Mouse (Mus musculus) liver, embryonic 11.5 days (tissue): ENCODE measurements around the gene Gm20929. TPM values are rescaled to one million over a fixed set of nuclear protein-coding genes. Genes with fewer than 3 reads are reported as not detected.
"Not testable (repeated sequence)": the region's sequence is repeated elsewhere in the genome, so short reads cannot be mapped to it uniquely, and the experiment has no call there.

Experiments used
- ATAC-seq: fragments of 200-750 bp; cut with Nextera tagmentation; replicated peaks from 2 replicates; pipeline ENCODE4 v1.8.0; 2017; ENCODE audit warnings: moderate number of reproducible peaks, mild to moderate bottlenecking, moderate TSS enrichment, moderate library complexity; ENCODE audit not compliant: low FRiP score
- DNase-seq: peaks from one replicate; pipeline ENCODE4 v3.0.0-alpha.2; 2017; ENCODE audit warnings: low spot score
- H3K27ac ChIP-seq: fragments of 300-500 bp; sonication (generic); 2 replicates; pipeline ENCODE4 v1.5.1; 2014; ENCODE audit warnings: mild to moderate bottlenecking, low read depth, low read length, control low read depth
- H3K27me3 ChIP-seq: fragments of 300-500 bp; sonication (generic); replicated peaks from 2 replicates; pipeline ENCODE4 v1.6.1; 2014; ENCODE audit warnings: low read length, mixed read lengths; ENCODE audit not compliant: control insufficient read depth, insufficient read depth
- H3K36me3 ChIP-seq: fragments of 300-500 bp; sonication (generic); 2 replicates; pipeline ENCODE4 v1.6.1; 2014; ENCODE audit warnings: mild to moderate bottlenecking, low read length, moderate library complexity, mixed read lengths; ENCODE audit not compliant: control insufficient read depth, insufficient read depth
- H3K4me1 ChIP-seq: fragments of 300-500 bp; sonication (generic); replicated peaks from 2 replicates; pipeline ENCODE4 v1.6.1; 2014; ENCODE audit warnings: low read length, mixed read lengths; ENCODE audit not compliant: control insufficient read depth, insufficient read depth
- H3K4me2 ChIP-seq: fragments of 300-500 bp; sonication (generic); 2 replicates; pipeline ENCODE4 v1.6.1; 2014; ENCODE audit warnings: mild to moderate bottlenecking, control low read depth, moderate library complexity
- H3K4me3 ChIP-seq: fragments of 300-500 bp; sonication (generic); 2 replicates; pipeline ENCODE4 v1.5.1; 2014; ENCODE audit warnings: low read depth, low read length, control low read depth
- H3K9ac ChIP-seq: fragments of 300-500 bp; sonication (generic); 2 replicates; pipeline ENCODE4 v1.6.1; 2014; ENCODE audit warnings: low read depth, low read length, control low read depth
- H3K9me3 ChIP-seq: fragments of 300-500 bp; sonication (generic); 2 replicates; pipeline ENCODE4 v1.6.1; 2016; ENCODE audit warnings: low read length, inconsistent platforms, mixed read lengths; ENCODE audit not compliant: control insufficient read depth
- WGBS: fragments of 180-500 bp; shearing (Covaris S2); extraction: QIAGEN DNeasy Blood & Tissue Kit; methylation state at CpG from one replicate; pipeline ENCODE4 v1.1.7; 2014; 5-methylcytosine and 5-hydroxymethylcytosine counted together
- polyA plus RNA-seq: library from polyadenylated mRNA; unstranded; fragments of >200 nt; fragmentation: Nextera tagmentation; extraction: Ambion mirVana; gene quantifications from 2 replicates; pipeline ENCODE4 v1.2.1, GENCODE M21; 2014

The Gm20929 gene
- polyA plus RNA-seq = not detected in 2 replicates

GRCm38 (mm10) chrY:53843649-53844048 lies at the start of gene Gm20929:
Gene Gm20929, plus strand, starts transcription at chrY:53843949.
- WGBS = no CpG with 5 or more reads among the region's 6 CpGs
- not testable (repeated sequence) for H3K9me3 ChIP-seq, DNase-seq, H3K36me3 ChIP-seq, H3K4me3 ChIP-seq, ATAC-seq, H3K4me2 ChIP-seq, H3K27me3 ChIP-seq, H3K4me1 ChIP-seq, H3K9ac ChIP-seq, H3K27ac ChIP-seq
